Mouse (Mus musculus) activated CD4-positive, CD25-positive, alpha-beta regulatory T cell (primary cell): ENCODE data around the gene Vps13d. TPM values are rescaled to one million over a fixed set of nuclear protein-coding genes. Genes with fewer than 3 reads are reported as not detected.

Experiments used
- polyA plus RNA-seq, 2 experiments: library from polyadenylated mRNA; unstranded; fragments of 100-300 nt; shearing (Covaris generic); gene quantifications; one replicate each; pipeline ENCODE4 v1.2.1; 2017

The Vps13d gene
- 1 to 10 TPM; 3.5 to 7.2 TPM for polyA plus RNA-seq

GRCm38 (mm10) chr4:145194559-145195162 is at the start of gene Vps13d:
TSS of gene Vps13d (minus strand) at chr4:145195005.

Other genes with a start within 250 kb of the Vps13d start
- gene Tnfrsf1b, start 51.9 kb upstream of the Vps13d start, polyA plus RNA-seq, result 100 to 1,000 TPM in 1 of 2 experiments, 10 to 100 TPM in 1; 91.5 to 515 TPM
- gene Tnfrsf8, start 120.2 kb upstream of the Vps13d start, polyA plus RNA-seq, result 1 to 10 TPM; 2.7 to 4.2 TPM